Mouse (Mus musculus) urinary bladder, postnatal 10 days (tissue): ENCODE data around the gene Asna1.

ENCODE experiments used
- DNase-seq: peaks from one replicate; pipeline ENCODE4 v3.0.0; 2022; ENCODE audit warnings: low spot score

Gene Asna1

DNA sequence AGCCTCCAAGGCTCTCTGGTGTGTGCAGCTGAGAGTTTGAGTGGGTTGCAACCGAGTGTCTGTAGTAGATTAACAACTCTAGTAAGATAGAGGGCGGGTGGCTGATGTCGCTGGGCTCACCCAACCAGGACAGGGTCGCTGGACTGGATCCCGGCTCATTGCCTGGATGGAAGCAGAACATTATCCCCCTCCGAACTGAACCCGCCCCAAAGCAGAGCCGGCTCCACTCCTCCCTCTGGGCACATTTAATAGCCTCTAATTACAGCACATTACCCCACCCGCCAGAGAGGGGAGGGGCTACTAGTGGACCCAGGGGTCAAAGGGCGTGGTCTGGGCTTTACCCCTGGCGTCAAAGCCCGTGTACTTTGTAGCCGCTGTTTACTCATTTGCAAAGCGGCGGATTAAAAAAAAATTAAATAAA is 35.8 kb downstream of the Asna1 start:
- DNase-seq, result no peak

DNA sequence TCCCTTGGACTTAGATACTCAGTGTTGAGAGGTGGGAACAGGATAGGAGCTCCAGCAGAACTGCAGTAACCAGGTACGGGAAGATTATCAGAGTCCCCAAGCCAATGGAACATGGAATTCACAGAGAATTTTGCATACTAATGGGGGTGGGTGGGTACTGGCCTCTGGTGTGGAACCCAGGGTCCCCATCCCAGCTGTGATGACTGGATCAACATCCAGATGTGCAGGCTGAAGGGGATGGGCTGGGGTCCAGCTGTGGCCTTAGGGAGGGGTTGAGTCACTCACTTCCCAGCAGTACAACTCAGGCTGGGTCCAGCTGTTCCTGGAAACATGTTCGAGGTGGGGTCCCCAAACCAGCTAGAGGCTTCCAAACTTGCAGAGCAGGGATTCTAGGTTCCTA is 37.2 kb downstream of the Asna1 start:
- no peak for DNase-seq

DNA sequence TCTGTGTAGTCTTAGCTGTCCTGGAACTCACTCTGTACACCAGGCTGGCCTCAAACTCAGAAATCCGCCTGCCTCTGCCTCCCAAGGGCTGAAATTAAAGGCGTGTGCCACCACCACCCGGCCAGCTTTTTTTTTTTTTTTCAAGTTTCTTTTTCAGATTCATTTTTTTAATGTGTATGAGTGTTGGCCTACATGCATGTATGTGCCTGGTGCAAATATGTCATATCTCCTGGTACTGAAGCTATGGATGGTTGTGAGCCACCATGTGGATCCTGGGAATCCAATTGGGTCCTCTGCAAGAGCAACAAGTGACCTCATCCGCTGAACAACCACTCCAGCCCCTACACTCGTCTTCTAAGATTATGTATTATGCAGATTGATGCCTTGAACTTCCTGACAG is 37.7 kb downstream of the Asna1 start:
- DNase-seq, result no peak

DNA sequence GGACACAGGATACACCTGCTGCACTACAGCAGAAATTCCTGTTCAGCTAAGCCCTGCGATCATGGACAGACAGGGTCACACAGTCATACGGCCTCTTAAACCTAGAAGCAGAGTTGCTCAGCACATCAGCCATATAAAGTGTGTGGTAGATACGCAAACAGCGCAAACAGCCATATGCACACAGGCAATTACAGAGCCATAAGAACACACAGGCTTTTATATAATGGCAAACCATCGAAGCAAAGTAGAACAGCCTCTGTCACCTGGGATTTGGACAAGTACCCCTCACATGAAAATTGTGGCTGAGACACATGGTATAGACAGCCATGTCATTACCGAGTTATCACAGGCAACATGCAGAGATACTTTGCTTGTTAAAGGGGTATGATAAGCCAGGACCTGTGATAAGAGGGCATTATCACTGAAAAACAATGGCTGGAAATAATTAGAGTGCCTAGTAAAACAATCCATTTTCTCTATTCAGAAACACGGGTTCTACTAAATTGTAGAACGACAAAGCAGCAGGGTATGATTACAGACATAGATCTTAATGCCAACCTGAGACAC is 38.6 kb downstream of the Asna1 start:
- no peak for DNase-seq

DNA sequence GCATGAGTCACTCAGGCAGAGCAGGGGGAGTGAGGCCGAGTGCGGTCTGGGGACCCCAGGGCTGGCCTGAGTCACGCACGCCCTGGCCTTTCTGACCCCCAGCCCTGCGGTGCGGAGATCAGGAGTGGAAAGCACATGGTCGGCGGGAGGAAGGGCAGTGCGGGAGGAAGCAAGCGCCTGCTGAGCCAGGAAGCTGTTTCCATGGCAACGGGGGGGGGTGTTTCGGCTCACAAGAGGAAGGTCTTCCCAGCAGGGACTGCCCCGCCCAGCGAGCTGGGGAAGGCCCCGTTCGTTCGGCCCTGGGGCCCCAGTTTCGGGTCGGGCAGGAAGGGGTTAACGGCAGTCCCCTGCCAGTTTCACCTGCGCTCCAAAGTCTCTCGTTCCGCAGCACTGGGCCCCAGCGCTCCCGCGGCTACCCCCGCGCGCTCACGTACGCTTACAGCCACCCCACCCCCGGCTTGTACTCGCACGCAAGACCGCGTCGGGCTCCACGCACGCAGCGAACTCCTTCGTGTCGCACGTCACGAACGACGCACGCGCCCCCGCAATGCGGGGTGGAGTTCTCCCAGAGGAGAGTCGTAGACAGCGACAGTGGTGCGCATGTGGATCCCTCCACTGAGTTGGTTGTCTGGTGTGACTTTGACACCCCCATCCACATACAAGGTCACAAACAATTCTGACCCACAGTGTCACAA is 39.2 kb downstream of the Asna1 start:
- DNase-seq, result peak; percentile 61

DNA sequence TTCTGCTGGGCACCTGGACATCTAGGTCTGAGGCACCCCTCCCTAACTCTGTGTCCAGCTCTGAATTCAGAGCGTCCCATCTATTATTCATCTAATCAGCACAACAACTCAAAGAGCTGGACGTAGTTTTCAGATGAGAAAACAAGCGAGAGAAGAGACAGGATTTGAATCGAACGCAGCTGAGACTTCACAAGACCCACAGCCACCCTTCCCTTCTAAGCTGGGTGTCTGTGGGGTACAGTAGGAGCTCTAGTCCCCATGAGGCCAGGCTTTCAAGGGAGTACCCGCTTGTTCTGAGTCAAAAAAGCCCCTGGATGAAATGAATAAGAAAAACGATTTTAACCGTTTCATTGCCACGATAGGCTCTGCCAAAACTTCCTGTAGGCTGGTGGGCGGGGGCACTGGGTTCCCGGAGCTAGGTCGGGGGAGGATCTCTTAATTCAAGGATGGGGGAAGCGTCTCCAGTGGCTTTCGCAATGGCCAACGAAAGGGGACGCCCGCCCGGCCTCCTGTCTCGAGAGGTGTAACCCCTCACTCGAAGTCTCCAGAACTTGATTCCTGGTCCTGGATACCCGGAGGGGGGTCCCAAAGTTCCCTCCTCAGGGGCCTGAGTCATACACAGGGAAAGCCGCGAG is 39.9 kb downstream of the Asna1 start:
- DNase-seq, result no peak

DNA sequence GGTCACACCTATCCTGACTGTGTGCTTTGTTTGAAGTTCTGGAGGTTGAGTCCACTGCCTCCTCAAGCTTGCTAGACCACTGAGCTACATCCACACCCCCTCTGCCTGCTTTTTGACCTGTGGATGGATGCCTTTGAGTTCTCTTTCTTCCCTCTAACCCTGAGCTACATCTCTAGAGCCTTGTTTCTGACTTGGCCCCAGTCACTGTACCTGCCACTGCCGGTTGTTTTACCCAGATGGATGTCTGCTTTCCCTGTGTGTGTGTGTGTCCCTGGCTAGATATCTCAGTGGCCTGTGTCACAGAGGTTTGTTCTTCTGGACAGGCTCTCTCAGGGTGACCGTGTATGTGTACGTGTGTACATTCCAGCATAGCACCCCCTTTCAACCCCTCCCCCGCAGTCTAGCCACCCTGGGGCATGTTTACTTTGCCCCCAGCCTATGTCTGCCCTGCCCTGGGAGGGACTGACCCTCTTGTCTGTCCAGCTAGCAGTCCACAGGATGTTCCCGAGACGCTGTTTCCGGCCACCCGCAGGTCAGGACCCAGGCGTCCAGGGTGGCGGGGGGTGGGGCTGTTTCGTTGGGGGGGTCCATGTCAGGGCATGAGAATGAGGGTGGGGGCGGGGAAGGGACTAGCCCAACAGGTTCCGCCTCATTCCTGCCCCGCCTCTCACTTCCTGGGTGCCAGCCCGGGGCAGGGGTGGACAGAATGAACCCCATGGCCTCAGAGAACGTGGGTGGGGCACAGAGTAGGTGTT is 40.6 kb downstream of the Asna1 start:
- no peak for DNase-seq

DNA sequence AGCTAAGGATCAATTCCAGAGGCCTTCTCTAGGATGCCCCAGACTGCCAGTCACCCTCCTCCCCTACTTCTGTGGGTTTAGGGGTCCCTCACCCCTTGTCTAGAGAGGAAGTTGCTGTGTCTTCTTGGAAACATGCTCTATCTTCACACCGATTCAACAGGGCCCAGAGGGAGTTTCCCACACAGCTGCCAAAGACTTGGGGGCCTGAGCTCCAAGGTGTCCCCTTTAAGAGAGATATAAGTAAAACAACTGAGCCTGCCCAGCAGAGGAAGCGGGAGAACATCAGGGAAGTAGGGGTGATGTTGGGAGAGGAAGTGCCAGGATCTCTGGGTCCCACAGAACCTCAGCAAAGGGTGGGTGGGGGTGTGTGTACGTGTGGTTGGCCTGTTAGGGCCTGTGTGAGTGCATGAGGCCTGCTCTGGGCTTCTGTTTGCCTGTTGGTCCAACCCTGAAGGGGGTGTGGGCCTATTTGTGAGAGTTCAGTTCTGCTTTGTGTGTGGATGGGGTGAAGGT is 42.5 kb downstream of the Asna1 start:
- DNase-seq, result no peak

DNA sequence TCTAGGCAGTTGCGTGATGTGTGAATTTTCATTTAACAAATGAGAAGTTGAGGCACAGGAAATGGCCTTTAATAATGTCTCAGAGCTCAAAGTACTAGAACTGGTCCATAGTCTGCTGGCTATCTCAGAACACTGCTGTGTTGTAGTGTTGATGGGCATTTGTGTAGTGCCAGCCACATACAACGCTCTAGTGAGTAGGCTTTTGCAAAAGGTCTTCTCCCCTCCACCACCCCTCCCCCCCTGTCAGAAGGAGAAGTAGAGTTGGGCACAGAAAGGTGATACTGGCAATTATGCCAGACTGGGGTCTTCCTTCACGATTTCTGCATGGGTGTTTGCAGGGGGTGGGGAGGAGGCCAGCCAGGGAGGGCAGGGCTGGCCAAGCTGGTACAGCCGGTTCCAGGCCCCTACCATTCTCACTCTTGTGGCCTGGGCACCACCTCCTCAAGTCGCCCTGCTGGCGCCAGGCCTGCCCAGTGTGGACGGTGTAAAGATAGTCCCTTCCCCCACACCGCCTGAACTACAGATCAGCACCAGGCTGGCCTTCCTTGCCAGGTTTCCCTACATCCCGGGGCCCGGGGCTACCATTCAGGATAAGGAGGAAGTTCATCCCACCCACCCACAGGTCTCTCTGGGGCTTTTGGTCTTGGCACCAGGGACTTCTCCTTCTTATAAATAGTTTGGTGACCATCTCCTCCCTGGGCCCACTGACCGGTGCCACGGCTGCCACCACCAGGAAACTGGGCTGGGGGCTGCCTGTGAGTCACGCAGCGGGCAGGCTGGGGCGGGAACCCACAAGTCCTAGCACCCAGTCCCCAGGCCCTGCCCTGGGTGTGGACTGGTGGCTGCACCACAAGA is 43.2 kb downstream of the Asna1 start:
- DNase-seq, result no peak

DNA sequence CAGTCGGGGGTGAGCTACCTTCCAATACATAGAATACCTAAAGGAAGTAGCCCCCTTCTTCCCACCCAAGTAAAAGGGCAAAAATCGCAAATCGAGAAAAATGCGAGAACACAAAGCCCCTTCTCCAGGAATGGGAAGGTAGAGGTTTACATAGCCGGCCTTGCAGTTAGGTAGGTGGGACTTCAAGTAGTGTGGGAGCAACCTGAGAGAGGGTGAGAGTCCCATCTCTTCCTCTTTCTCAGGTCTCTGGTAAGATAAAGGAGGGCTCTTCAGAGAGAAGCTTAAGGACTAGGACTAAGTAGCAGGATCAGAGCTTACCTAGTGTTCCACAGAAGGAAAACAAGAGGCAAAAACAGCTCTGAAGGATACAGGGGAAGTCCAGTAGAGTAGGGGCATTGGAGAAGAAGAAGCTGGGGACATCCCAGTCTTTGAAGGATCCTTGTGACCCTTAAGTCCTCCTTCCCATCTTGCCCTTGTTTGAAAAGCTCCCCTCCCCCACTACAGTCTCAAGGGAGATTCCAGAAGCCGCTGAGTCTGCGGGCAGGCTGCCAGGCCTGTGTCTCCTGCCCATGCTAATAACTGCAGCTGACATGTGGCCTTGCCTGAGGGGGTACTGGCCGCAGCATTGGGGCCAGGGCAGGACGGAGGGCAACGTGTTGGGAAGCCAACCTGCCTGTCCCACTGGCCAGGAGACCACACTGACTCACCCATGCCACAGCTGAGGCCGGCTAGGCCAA is 44.3 kb downstream of the Asna1 start:
- peak; percentile 57 for DNase-seq

DNA sequence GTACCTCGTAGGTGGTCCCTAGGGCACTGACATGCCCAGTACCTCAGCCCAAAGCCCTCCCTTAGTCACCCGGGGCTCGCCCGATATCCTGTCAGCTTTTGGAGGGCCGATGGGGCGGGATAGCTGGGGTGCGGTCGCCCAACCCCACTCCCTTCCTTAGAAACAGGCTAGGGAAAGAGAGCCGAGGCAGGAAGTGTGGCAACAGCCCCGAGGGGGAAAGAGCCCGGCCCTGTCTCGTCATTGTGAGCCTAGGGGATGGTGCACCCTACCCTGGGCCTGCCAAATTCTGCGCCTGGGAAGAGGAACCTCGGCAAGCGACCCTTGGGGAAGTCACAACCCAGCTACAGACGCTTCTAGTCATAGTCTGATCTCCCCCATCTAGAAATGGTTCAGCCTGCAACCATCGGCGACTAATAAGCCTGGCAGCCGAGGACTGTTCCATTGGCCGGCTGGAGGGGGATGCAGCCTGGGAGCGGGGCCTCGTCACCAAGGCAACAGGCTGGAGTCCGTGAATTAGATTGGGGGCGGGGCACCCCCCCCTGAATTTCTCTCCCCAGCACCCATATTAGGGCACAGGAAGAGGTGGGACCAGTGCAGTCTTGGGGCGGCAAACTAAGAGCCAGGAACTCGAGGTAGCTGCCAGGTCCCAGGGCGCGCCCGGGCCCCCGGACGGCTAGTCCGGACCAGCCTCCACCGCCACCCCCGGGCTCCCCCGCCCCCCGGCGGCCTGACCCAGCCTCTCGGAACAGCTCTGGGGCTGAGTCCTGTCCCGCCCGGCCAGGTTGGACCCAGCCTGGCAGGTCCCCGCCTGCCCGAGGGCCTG is 45.3 kb downstream of the Asna1 start:
- peak; percentile 85 for DNase-seq

DNA sequence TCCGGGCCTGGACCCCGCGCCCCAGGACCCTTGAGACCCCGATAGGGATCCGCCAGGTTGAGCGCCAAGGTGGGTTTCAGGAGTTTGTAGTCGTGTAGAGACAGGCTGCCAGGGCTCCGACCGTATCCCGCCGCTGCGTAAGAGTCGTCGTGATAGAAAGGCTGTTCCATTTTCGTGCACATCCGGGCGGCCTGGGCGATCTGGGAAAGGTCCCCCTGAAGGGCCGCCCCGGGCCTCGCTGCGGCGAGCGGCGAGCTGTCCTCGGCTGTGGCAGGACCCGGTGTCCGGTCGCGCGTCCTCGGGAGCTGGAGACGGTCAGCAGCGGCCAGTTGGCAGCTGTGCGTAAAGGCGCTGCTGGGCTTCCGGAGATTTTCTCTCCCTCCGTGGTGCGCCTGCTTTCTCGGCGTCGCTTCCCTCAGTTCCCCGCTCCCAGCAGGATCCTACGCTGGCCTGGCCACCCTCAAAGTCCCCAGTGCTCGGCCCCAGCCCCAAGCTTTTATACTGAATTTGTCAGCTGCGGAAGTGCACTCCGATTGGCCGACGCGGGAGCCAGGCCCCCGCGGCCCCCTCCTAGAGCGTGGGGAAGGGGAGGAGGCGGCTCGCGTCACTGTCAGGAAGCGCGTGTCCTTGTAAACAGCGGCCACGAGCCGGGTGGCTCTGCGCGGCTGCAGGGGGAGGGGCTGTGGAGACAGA is 46.7 kb downstream of the Asna1 start, which contains the start of gene Junb:
TSS of gene Junb (minus strand) at position 471 of the 693 bp plus-strand sequence.
- DNase-seq, result peak; percentile 89

DNA sequence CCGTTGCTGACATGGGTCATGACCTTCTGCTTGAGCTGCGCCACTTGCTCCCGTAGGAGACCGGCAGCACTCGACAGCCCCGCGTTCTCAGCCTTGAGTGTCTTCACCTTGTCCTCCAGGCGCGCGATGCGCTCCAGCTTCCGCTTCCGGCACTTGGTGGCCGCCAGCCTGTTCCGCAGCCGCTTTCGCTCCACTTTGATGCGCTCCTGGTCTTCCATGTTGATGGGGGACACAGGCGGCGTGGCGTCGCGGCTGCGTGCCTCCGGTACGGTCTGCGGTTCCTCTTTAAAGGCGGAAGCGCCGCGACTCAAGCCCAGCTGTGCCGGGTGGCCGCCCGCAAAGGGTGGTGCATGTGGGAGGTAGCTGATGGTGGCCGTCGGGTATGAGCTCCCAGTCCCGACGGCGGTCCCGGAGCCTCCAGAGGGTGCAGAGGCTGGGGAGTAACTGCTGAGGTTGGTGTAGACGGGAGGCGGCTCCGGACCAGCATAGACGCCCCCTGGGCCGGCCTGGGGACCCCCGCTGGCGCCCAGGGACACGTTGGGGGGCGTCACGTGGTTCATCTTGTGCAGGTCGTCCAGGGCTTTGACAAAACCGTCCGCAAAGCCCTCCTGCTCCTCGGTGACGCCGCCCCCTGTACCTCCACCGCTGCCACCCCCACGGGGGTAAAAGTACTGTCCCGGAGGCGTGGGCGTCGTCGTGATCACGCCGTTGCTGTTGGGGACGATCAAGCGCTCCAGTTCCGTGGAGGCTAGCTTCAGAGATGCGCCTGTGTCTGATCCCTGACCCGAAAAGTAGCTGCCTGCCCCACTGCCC is 47.4 kb downstream of the Asna1 start:
- no peak for DNase-seq

DNA sequence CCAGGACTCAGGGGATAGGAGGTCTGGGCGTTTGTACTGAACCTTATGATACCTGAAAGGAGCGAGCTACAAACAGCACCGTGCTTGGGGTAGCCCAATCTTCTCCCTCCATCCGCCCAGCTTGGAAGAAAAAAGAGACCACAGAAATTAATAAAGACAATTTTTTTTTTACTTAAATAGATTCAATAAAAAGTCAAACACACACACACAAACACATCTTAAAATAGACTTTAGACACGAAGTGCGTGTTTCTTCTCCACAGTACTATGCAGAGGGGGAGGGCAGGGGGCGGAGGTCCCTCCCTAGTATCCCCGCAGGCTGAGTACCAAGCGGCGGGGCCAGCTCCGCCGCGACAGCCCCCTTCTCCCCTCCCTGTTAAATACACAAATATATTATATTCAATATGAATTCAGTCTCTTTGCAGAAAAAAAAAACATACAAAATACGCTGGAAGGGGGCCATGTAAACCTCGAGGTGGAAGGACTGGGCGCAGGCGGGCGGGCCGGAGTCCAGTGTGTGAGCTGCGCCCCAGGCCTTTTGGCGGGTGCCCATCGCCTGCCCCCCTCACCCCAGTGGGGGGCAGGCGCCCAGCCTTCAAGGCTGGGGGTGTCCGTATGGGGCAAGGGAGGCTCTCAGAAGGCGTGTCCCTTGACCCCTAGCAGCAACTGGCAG is 48.2 kb downstream of the Asna1 start:
- DNase-seq, result no peak

DNA sequence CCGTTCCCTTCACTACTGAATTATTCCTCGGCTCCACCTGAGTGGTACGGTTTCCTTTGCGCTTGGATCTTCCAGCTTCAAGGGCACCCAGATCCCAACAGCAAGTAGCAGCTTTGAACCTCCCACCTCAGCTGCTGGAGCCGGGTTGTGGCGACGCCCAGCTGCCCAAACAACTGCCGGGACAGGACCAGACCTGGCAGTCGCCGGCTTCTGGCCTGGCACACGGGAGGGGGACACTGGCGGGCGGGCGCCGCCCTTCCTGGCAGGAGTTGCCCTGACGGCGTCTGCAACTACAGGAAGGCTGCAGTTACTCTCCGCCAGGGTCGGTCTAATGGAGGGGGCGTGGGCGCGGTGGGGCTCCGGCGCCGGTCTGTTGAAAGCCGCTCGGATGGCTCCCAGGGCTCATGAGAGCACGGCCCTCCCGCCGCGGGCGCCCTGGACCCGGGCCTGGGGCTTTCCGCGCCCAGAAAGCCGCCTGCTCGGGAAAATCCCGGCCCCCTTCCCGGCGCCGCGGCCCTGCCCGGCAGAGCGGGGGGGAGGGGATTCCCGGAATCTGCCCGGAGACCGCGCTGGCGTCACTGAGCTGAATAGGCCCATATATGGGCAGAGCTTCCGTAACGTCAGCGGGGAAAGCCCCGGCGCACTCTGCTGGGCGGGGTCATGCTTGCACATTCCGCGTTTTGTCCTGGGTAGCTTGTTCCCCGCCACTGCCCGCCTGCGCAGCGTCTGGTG is 48.9 kb downstream of the Asna1 start:
- DNase-seq, result peak; percentile 91

DNA sequence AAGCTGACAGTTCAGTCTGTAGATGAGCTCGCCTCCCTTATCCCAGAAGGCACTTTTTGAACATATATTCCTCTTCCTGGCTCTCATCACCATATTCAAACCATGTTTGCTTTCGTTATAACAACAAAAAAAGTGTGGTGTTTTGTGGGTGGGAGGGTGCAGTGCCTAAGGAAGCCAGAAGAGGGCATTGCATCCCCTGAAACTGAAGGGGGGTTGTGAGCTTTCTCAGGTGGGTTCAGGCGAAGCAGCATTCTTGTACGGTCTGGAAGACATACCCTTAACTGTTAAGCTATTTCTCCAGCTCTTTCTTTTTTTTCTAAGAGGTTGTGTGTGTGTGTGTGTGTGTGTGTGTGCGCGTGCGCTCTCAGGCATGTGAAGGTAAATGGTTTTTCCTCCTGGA is 49.6 kb downstream of the Asna1 start:
- no peak for DNase-seq

DNA sequence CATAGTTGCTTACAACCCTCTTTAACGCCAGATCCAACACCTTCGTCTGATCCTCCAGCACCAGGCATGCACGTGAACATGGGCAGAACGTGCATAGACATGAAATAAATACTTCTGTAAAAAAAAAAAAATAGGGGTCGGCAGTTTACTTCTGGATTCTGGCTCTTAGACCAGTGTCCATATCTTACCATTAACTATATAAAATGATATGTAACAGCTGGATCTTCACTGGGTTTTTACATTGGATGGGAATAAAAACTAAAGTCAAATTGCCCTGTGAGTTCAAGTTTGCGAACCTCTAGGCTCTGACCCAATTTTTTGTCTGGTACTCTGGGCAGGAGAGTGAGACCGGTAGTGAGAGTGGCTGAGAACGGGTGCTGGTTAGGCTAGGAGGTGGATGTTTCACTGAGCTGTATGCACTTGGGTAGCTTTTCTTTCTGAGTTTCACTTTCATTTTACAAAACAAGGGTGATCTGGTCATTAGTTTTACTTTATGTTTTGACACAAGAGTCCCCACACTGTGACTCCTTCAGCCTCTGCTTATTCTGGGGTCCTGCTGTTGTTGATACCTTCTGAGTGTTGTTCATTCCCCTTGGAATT is 50.4 kb downstream of the Asna1 start:
- DNase-seq, result no peak
